Mouse (Mus musculus) CH12F3 (cell line): ENCODE measurements around the gene Gtf2ird1.

Source experiments
- in situ Hi-C: fragments of 300-500 bp; cut with MboI; formaldehyde crosslinking; loops from 2 replicates; pipeline ENCODE4 v1.14.3; 2020; ENCODE audit warnings: low sequenced_read_pairs

Gene Gtf2ird1

GRCm38 (mm10) chr5:134456503-134456962, at the start of gene Gtf2ird1:
Gene Gtf2ird1 (minus strand): TSS chr5:134456716.
- in situ Hi-C loops, result no loop called here

GRCm38 (mm10) chr5:134505810-134506292, 49.3 kb upstream of the Gtf2ird1 start:
- in situ Hi-C loops, result loop anchor here (10.0 kb wide), 1 partner anchor 109 kb away; the partner anchor contains the start of gene Lat2

GRCm38 (mm10) chr5:134502591-134502990, 46.1 kb upstream of the Gtf2ird1 start:
- in situ Hi-C loops, result loop anchor here (10.0 kb wide), 1 partner anchor 112 kb away; the partner anchor contains the start of gene Lat2

GRCm38 (mm10) chr5:134501453-134501852, 44.9 kb upstream of the Gtf2ird1 start:
- in situ Hi-C loops, result loop anchor here (10.0 kb wide), 1 partner anchor 113 kb away; the partner anchor contains the start of gene Lat2

- in situ Hi-C loops, result loop anchor here (10.0 kb wide), 1 partner anchor 114 kb away; the partner anchor contains the start of gene Lat2
Measured at GRCm38 (mm10) chr5:134500681-134501080, 44.2 kb upstream of the Gtf2ird1 start.

- in situ Hi-C loops, result loop anchor here (10.0 kb wide), 1 partner anchor 115 kb away; the partner anchor contains the start of gene Lat2
Measured at GRCm38 (mm10) chr5:134500062-134500461, 43.5 kb upstream of the Gtf2ird1 start.

GRCm38 (mm10) chr5:134497026-134497425, 40.5 kb upstream of the Gtf2ird1 start:
- in situ Hi-C loops, result loop anchor here (5.0 kb wide), 1 partner anchor 210 kb away; no protein-coding TSS in a partner anchor

- in situ Hi-C loops, result loop anchor here (5.0 kb wide), 1 partner anchor 212 kb away; no protein-coding TSS in a partner anchor
Measured at GRCm38 (mm10) chr5:134495796-134496195, 39.3 kb upstream of the Gtf2ird1 start.

GRCm38 (mm10) chr5:134494142-134494541, 37.6 kb upstream of the Gtf2ird1 start:
- in situ Hi-C loops, result no loop called here

GRCm38 (mm10) chr5:134492956-134493355, 36.4 kb upstream of the Gtf2ird1 start:
- in situ Hi-C loops, result no loop called here

GRCm38 (mm10) chr5:134491712-134492417, 35.3 kb upstream of the Gtf2ird1 start:
- in situ Hi-C loops, result no loop called here

- in situ Hi-C loops, result no loop called here
Measured at GRCm38 (mm10) chr5:134491206-134491605, 34.7 kb upstream of the Gtf2ird1 start.

GRCm38 (mm10) chr5:134490465-134490864, 33.9 kb upstream of the Gtf2ird1 start:
- in situ Hi-C loops, result no loop called here

GRCm38 (mm10) chr5:134489583-134489982, 33.1 kb upstream of the Gtf2ird1 start:
- in situ Hi-C loops, result loop anchor here (10.0 kb wide), 1 partner anchor 315 kb away; the partner anchor contains the start of gene Rcc1l

GRCm38 (mm10) chr5:134488596-134488995, 32.1 kb upstream of the Gtf2ird1 start:
- in situ Hi-C loops, result loop anchor here (10.0 kb wide), 1 partner anchor 314 kb away; the partner anchor contains the start of gene Rcc1l

GRCm38 (mm10) chr5:134488042-134488441, 31.5 kb upstream of the Gtf2ird1 start:
- in situ Hi-C loops, result loop anchor here (10.0 kb wide), 1 partner anchor 313 kb away; the partner anchor contains the start of gene Rcc1l

- in situ Hi-C loops, result loop anchor here (10.0 kb wide), 1 partner anchor 311 kb away; the partner anchor contains the start of gene Rcc1l
Measured at GRCm38 (mm10) chr5:134485900-134486665, 29.6 kb upstream of the Gtf2ird1 start.

- in situ Hi-C loops, result loop anchor here (10.0 kb wide), 1 partner anchor 310 kb away; the partner anchor contains the start of gene Rcc1l
Measured at GRCm38 (mm10) chr5:134485183-134485730, 28.7 kb upstream of the Gtf2ird1 start.

- in situ Hi-C loops, result loop anchor here (10.0 kb wide), 1 partner anchor 308 kb away; the partner anchor contains the start of gene Rcc1l
Measured at GRCm38 (mm10) chr5:134483291-134483690, 26.8 kb upstream of the Gtf2ird1 start.

- in situ Hi-C loops, result loop anchor here (10.0 kb wide), 1 partner anchor 308 kb away; the partner anchor contains the start of gene Rcc1l
Measured at GRCm38 (mm10) chr5:134482331-134482730, 25.8 kb upstream of the Gtf2ird1 start.
